Mouse (Mus musculus) activated CD4-positive, CD25-positive, alpha-beta regulatory T cell, adult 4 months (primary cell): ENCODE measurements around the gene Syt13. TPM values are rescaled to one million over a fixed set of nuclear protein-coding genes. Genes with fewer than 3 reads are reported as not detected.
A peak's percentile ranks its signal among the peaks of the same experiment; 100 is the strongest.

ENCODE experiments used
- ATAC-seq: one replicate; pipeline ENCODE4 v1.8.0; 2017
- polyA plus RNA-seq, 2 experiments: library from polyadenylated mRNA; unstranded; fragments of 100-300 nt; shearing (Covaris generic); gene quantifications; one replicate each; pipeline ENCODE4 v1.2.1; 2017

The Syt13 gene
- polyA plus RNA-seq, 2 experiments from 2014 or later, result not detected

DNA sequence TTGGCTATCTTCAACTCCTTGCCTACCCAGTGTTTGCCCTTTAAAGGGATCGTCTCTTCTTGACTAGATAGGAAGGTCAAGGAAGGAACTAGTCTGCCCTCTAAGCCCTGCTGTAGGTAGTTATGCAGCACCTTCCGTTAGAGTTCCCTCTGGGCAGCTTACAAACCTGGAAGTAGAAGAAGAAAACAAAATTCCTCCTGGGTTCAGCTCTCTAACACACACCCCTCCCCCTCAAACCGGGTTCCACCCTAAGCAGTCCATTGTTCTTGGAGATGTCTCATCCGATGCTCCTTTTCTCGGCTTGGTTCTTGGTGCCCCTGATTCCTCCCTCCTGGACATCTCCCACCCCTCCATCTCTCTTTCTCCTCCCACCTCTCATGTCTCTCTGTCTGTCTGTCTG, 14.8 kb downstream of the Syt13 start:
- no peak for ATAC-seq

GRCm38 (mm10) chr2:92931061-92931460, 16.2 kb downstream of the Syt13 start:
- ATAC-seq, result no peak

GRCm38 (mm10) chr2:92933379-92933778, 18.5 kb downstream of the Syt13 start:
- no peak for ATAC-seq

GRCm38 (mm10) chr2:92934312-92934982, 19.5 kb downstream of the Syt13 start:
- no peak for ATAC-seq

DNA sequence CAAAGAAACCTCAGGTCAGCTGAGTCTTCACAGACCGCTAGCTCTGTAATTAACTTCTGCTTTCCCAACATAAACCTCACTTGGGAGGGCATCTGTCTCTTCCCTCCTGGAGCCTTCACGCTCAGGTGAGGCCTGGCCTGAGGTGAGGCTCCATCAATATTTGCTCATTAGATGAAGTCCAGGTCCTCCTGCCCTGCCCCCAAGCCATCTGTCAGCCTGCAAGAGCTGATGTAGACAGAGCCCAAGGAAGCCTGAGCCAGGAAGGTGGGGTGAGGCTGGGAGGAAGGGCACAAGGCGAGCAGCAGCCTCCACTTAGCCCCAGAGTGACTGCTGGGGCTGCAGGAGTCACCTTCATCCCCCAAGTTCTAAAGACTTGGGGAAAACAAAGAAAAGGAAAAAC, 20.6 kb downstream of the Syt13 start:
- ATAC-seq, result no peak

- no peak for ATAC-seq
Observed at GRCm38 (mm10) chr2:92938063-92938462, 23.2 kb downstream of the Syt13 start.

GRCm38 (mm10) chr2:92938827-92939226, 23.9 kb downstream of the Syt13 start:
- ATAC-seq, result no peak

GRCm38 (mm10) chr2:92940963-92941362, 26.1 kb downstream of the Syt13 start:
- ATAC-seq, result no peak

DNA sequence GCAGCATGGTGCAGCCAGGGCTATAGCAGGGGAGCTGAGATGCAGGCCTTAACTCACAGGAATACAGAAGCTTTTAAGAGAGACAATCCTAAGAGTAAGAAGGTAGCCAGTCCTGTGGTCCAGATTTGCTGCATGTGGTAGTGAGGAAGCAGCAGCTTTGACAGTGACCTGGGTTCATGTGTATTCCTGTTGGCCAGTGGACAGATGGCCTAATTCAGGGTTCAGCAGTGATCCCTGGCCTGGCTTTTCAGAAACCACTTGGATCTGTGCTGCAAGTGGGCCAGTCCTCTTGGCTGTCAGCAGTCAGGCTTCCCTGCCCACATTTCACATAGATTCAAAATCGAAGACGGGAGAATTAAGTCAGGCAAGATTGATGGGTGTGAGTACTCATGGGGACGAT, 26.6 kb downstream of the Syt13 start:
- ATAC-seq, result no peak

DNA sequence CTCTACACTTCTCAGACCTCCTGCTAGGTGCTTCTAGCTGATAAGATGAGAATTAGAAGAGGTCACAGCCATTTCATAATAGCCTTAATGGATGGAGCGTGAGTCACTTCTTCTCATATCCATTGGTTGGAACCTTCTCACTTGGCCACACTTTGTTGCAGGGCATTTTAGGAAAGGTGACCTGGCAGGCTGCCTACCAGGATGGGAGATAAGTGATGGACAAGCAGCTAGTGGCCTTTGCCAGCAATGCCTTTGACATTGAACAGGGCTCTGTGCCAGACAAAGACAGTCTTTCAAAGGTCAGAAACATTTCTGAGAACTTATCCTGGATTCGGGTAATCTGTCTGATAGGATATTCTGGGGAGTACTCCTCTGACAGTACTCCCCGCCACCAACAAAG, 28.5 kb downstream of the Syt13 start:
- no peak for ATAC-seq

- no peak for ATAC-seq
Observed at GRCm38 (mm10) chr2:92944356-92944755, 29.5 kb downstream of the Syt13 start.

DNA sequence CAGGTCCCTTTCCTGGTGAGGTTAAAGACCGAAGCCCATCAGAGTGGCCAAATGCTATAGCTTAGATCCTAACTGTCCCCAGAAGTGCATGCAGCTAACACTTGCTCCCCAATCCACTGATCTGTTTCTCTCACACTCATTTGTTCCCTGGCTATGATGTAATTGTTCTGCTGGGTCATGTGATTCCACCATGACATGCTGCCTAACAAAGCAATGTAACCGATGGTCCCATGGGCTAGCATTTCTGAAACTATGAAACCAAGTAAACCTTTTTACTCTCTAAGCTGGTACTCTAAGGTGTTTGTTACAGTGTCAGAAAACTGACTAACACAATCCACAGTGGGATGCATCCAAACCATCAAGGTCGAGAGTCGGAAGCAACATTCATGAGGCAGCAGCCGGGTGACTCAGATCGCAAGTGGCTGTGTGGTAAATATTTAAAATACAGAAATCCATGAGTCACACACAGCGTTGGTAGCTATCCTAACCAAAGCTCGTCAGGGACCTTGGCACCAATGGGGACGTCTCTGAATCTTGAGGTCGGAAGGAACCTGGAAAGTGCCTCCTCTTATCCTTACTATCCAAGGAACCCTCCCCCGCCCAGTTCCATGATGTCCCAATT, 30.3 kb downstream of the Syt13 start:
- no peak for ATAC-seq

- ATAC-seq, result peak; percentile 43
Observed at GRCm38 (mm10) chr2:92945824-92946598, 31.1 kb downstream of the Syt13 start.

- ATAC-seq, result peak; percentile 40
Observed at GRCm38 (mm10) chr2:92947981-92948698, 33.2 kb downstream of the Syt13 start.

DNA sequence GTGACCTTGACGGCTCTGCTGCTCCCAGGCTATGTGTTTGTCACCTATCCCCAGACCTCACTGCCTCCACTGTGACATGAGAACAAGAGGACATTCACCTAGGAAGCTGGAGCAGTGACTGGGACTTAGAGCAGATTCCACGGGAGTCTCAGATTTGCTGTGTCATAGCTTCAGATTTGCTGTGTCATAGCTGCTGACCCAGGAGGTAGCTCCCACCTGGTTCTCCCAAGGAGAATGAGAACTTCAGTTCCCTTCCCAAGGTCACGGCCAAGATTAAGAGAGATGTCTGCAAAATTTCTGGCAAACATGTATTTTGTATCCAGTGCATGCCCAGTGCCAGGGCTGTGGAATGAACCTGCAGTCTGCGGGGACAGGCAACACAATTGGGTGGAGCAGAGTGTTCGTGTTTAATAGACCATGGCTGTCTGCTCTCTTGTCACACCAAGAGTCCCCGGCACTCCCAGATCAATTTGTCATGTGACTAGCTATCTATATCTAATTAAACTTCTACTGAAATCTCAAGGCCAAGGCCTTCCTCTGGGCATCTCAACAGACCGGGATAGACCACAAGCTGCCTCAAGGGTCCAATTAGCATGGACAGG, 33.9 kb downstream of the Syt13 start:
- ATAC-seq, result no peak

DNA sequence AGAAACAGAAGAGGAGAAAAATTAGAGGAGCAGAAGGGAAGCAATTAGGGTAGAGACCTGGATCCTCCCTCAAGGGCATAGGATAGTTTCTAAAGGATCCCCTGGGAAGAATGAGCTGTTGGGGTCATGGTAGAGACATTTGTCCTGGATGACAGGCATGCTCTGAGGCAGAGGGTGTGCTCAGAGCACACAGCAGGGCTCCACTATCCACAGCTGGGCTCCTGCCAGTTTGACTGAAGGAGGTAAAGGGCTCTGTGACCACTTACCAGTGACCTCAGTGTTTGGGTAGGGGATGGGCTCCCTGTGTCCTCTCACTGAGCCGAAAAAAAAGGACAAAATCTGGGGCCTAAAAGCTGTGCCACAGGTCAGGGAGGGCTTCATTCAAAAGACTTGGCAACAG, 34.6 kb downstream of the Syt13 start:
- no peak for ATAC-seq

GRCm38 (mm10) chr2:92953450-92953849, 38.6 kb downstream of the Syt13 start:
- ATAC-seq, result no peak

GRCm38 (mm10) chr2:92954404-92955114, 39.7 kb downstream of the Syt13 start:
- peak; percentile 57 for ATAC-seq

- no peak for ATAC-seq
Observed at GRCm38 (mm10) chr2:92956943-92957342, 42.0 kb downstream of the Syt13 start.

DNA sequence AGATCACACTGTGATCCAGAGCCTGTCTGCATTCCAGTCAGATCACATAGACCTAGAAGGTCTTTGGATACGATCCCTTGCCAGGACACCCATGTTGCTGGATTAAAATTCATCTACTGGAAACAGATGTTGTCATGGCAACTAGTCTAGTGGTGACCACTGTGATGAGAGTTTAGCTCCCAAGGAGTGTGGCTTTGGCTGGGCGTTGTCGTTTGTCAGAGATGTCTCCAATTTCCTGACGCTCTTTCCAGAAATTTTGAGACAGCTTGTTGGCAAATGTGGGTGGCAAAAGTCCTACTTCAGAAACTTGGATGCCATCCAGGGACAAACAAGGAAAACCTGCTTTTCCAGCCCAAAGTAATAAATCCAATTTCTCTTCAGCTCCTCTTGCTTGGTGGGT, 43.7 kb downstream of the Syt13 start:
- no peak for ATAC-seq

DNA sequence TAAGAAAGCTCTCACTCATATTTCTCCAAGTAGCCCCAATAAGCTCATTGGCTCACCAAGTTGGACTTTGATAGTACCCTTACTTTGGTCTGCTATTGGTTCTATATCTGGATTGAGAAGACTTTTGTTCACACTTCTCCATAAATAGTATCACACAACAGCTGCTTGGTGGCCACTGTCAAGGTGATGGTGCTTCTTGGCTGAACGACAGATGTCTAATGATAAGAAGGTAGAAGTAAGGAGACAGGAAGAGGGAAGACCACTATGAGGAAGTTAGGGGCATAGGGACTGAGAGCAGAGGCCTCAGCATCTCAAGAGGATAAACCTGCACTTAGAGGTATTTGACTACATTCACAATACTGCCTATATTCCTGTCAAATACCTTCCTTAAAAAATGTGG, 49.4 kb downstream of the Syt13 start:
- ATAC-seq, result no peak

GRCm38 (mm10) chr2:92966257-92966656, 51.4 kb downstream of the Syt13 start:
- no peak for ATAC-seq
